Mouse (Mus musculus) kidney, adult 2 months (tissue): Measurements from ENCODE around the gene Slc32a1.

Experiments
- CTCF ChIP-seq: fragments of 200-500 bp; conservative IDR thresholded peaks from 2 replicates; pipeline ENCODE4 v1.5.1; 2011; ENCODE audit warnings: low read depth, mild to moderate bottlenecking, control low read depth, low read length, moderate library complexity, mixed read lengths; ENCODE audit not compliant: insufficient read depth, insufficient read length
- POLR2A ChIP-seq: fragments of 200-500 bp; IDR thresholded peaks from one replicate; pipeline ENCODE4 v1.6.1; 2011; ENCODE audit warnings: low read depth, low read length, control low read depth

DNA sequence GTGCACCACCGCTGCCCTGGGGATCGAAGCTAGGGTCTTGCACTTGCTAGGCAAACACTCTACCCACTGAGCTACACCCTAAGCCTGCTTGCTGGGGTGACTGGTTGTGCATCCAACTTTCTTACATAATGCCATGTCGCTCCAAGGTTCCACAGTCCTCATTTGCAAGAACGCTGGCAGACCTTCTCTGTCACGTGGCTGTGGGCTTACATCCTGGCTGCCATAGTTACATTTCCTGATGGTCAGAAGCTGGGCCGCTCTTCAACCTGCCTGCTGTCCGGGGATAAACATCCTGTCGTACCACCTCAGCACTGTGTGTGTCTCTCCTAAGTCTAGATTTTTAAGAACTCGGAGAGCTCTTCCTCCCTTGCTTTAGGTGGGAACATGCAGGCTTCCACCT, 44.1 kb downstream of the Slc32a1 start:
- TF ChIP-seq POLR2A (no peak), CTCF (no peak)
